Mouse (Mus musculus) megakaryocyte, embryonic 14.5 days (primary cell): ENCODE data around the gene Mbd3.

ENCODE experiments used
- FLI1 ChIP-seq: IDR thresholded peaks from 2 replicates; pipeline ENCODE4 v1.6.1; 2012; ENCODE audit warnings: low read length, inconsistent platforms, mixed read lengths
- GATA1 ChIP-seq: IDR thresholded peaks from 3 replicates; pipeline ENCODE4 v1.6.1; 2012; ENCODE audit warnings: mixed read lengths, low read length, inconsistent platforms, borderline replicate concordance

- TF ChIP-seq GATA1 (no peak), FLI1 (no peak)
Measured at GRCm38 (mm10) chr10:80369995-80370747, 29.2 kb downstream of the Mbd3 start.
